Mouse (Mus musculus) thymus, adult 2 months (tissue): ENCODE results near the gene Dip2c.

Source experiments
- CTCF ChIP-seq: fragments of 200-500 bp; IDR thresholded peaks from 2 replicates; pipeline ENCODE4 v1.5.1; 2012; ENCODE audit warnings: mild to moderate bottlenecking, control low read depth, low read length, moderate library complexity, borderline replicate concordance; ENCODE audit not compliant: control insufficient read depth, poor library complexity, insufficient read depth; ENCODE audit errors: extremely low read depth
- POLR2A ChIP-seq: fragments of 200-500 bp; IDR thresholded peaks from 2 replicates; pipeline ENCODE4 v1.6.1; 2012; ENCODE audit warnings: mild to moderate bottlenecking, low read length, control low read depth, moderate library complexity; ENCODE audit not compliant: control insufficient read depth, poor library complexity, insufficient read depth; ENCODE audit errors: extremely low read depth

- no peak for TF ChIP-seq POLR2A
- TF ChIP-seq CTCF: no peak
Measured at GRCm38 (mm10) chr13:9289916-9290315, 13.6 kb downstream of the Dip2c start.
